Comparison of ENCODE assay signal across 13 mouse cellular contexts in genomic region chr11:117946195-117946979, GRCm38 (mm10). TPM values are rescaled to one million over a fixed set of nuclear protein-coding genes. Genes with fewer than 3 reads are reported as not detected.
DNase-seq lines count a peak whose midpoint lies in the region; ATAC-seq and TF ChIP-seq lines count a peak whose summit lies in the region.
"Had no signal": no experiment of that assay in that cellular context is flagged by ENCODE, and none has a peak within 500 bp of the region (broad histone marks: within the 10 kb centered on the region; RNA-seq: fewer than 3 reads in every experiment).

No protein-coding gene starts in this region.

- 0 out of 2 replicates have a peak, but pooled peaks have one; percentile 26 for ATAC-seq in kidney, embryonic 15.5 days (replicated peaks; ENCODE audit: low FRiP score)
- ATAC-seq in granulocyte monocyte progenitor cell, adult 5-6 weeks (replicated peaks; ENCODE audit: poor library complexity, severe bottlenecking): peak; percentile 84
- ATAC-seq in forebrain, embryonic 15.5 days (replicated peaks): no peak
- ATAC-seq in midbrain, embryonic 11.5 days (ENCODE audit: low FRiP score): no peak
- ATAC-seq: forebrain, embryonic 14.5 days; midbrain, embryonic 15.5 days had no signal

- no peaks in the 10 kb centered on the region for H3K79me2 ChIP-seq in C2C12 (ENCODE audit: control insufficient read depth, insufficient read depth)

- WGBS in kidney, embryonic 15.5 days: 42% methylated on average over 11 of the region's 11 CpGs
- 90% methylated on average over 11 of the region's 11 CpGs for WGBS in forebrain, embryonic 15.5 days
- 84% methylated on average over 11 of the region's 11 CpGs for WGBS in midbrain, embryonic 11.5 days

- H3K79me3 ChIP-seq in C2C12 (ENCODE audit: low read depth): no peaks in the 10 kb centered on the region

- H3K9ac ChIP-seq in kidney, embryonic 15.5 days: no peak overlapping the region
- H3K9ac ChIP-seq in forebrain, embryonic 15.5 days (replicated peaks): no peak overlapping the region
- H3K9ac ChIP-seq in midbrain, embryonic 11.5 days (ENCODE audit: low read length): no peak overlapping the region
- H3K9ac ChIP-seq: embryonic facial prominence, embryonic 12.5 days; limb, embryonic 13.5 days; midbrain, embryonic 15.5 days had no signal

- peaks cover 44% of the 10 kb centered on the region for H3K4me1 ChIP-seq in kidney, embryonic 15.5 days
- peaks cover 15% of the 10 kb centered on the region for H3K4me1 ChIP-seq in forebrain, embryonic 15.5 days
- peaks cover 13% of the 10 kb centered on the region for H3K4me1 ChIP-seq in midbrain, embryonic 11.5 days (ENCODE audit: control insufficient read depth, insufficient read depth, low read length)

- H3K36me3 ChIP-seq in kidney, embryonic 15.5 days: no peaks in the 10 kb centered on the region
- no peaks in the 10 kb centered on the region for H3K36me3 ChIP-seq in C2C12 (ENCODE audit: control insufficient read depth, insufficient read depth)
- no peaks in the 10 kb centered on the region for H3K36me3 ChIP-seq in forebrain, embryonic 15.5 days
- H3K36me3 ChIP-seq in midbrain, embryonic 11.5 days (ENCODE audit: control insufficient read depth, insufficient read depth, low read length): no peaks in the 10 kb centered on the region
- H3K36me3 ChIP-seq: embryonic facial prominence, embryonic 12.5 days; limb, embryonic 13.5 days; midbrain, embryonic 15.5 days had no signal

- DNase-seq in kidney, adult 9 months: no peak
- DNase-seq in monocyte, adult 2 months (ENCODE audit: low read depth in 1 of 2, low spot score in 2 of 2): peak; percentile 72 to 83
- no peak for DNase-seq in urinary bladder, postnatal 10 days (ENCODE audit: low spot score)
- no peak for DNase-seq in midbrain, embryonic 11.5 days (ENCODE audit: low spot score, missing footprints)

- no peak overlapping the region for H3K4me3 ChIP-seq in kidney, embryonic 15.5 days (replicated peaks)
- H3K4me3 ChIP-seq in C2C12 (ENCODE audit: insufficient read depth, poor library complexity, severe bottlenecking): no peak overlapping the region
- no peak overlapping the region for H3K4me3 ChIP-seq in forebrain, embryonic 15.5 days
- no peak overlapping the region for H3K4me3 ChIP-seq in midbrain, embryonic 11.5 days (ENCODE audit: low read depth, low read length)
- H3K4me3 ChIP-seq: embryonic facial prominence, embryonic 12.5 days; layer of hippocampus, adult 2 months; limb, embryonic 13.5 days; midbrain, embryonic 15.5 days had no signal

- no peaks in the 10 kb centered on the region for H3K9me3 ChIP-seq in kidney, embryonic 15.5 days (replicated peaks)
- H3K9me3 ChIP-seq in forebrain, embryonic 15.5 days: no peaks in the 10 kb centered on the region
- H3K9me3 ChIP-seq in midbrain, embryonic 11.5 days (ENCODE audit: control insufficient read depth, low read length): no peaks in the 10 kb centered on the region
- H3K9me3 ChIP-seq: embryonic facial prominence, embryonic 12.5 days; limb, embryonic 13.5 days; midbrain, embryonic 15.5 days had no signal

- peak overlapping the region; percentile 34 for H3K4me2 ChIP-seq in kidney, embryonic 15.5 days
- no peak overlapping the region for H3K4me2 ChIP-seq in forebrain, embryonic 15.5 days (replicated peaks)
- no peak overlapping the region for H3K4me2 ChIP-seq in midbrain, embryonic 11.5 days
- H3K4me2 ChIP-seq: embryonic facial prominence, embryonic 12.5 days; limb, embryonic 13.5 days; midbrain, embryonic 15.5 days had no signal

- peak overlapping the region; percentile 84 for H3K27ac ChIP-seq in kidney, embryonic 15.5 days
- H3K27ac ChIP-seq in forebrain, embryonic 15.5 days (replicated peaks): no peak overlapping the region
- no peak overlapping the region for H3K27ac ChIP-seq in midbrain, embryonic 11.5 days (ENCODE audit: low read depth, low read length)
- H3K27ac ChIP-seq: embryonic facial prominence, embryonic 12.5 days; layer of hippocampus, adult 2 months; limb, embryonic 13.5 days; midbrain, embryonic 15.5 days had no signal

- H3ac ChIP-seq in C2C12 (ENCODE audit: control insufficient read depth, insufficient read length, low read depth): no peak overlapping the region

- no peaks in the 10 kb centered on the region for H3K27me3 ChIP-seq in kidney, embryonic 15.5 days
- H3K27me3 ChIP-seq in C2C12 (ENCODE audit: control insufficient read depth, insufficient read depth, insufficient read length): no peaks in the 10 kb centered on the region
- H3K27me3 ChIP-seq in forebrain, embryonic 15.5 days: no peaks in the 10 kb centered on the region
- H3K27me3 ChIP-seq in midbrain, embryonic 11.5 days (ENCODE audit: control insufficient read depth, insufficient read depth, low read length): no peaks in the 10 kb centered on the region
- H3K27me3 ChIP-seq: midbrain, embryonic 15.5 days had no signal

- no peak for TF ChIP-seq CTCF in C2C12 (IDR thresholded peaks at IDR 0.05; ENCODE audit: control insufficient read depth, insufficient read depth, insufficient read length)

TF ChIP-seq in C2C12, 6 proteins besides CTCF, POLR2A, EP300 and RAD21:
- TF ChIP-seq FOSL1 (IDR thresholded peaks at IDR 0.05; ENCODE audit: insufficient read depth, low read length, poor library complexity, severe bottlenecking): no peak
- TF ChIP-seq CEBPB (IDR thresholded peaks at IDR 0.05; ENCODE audit: low read depth): peak; percentile 79
- no peak for TF ChIP-seq MYOD1 (IDR thresholded peaks at IDR 0.05; ENCODE audit: control insufficient read depth, insufficient read length, low read depth)

RNA-seq across cellular contexts. Expression of gene Socs3, which starts 23.5 kb away (rescaled TPM):
- polyA plus RNA-seq in kidney, embryonic 15.5 days (2015; fragmentation: Nextera tagmentation; extraction: Ambion mirVana): 14.1 and 15.2 TPM in 2 replicates
- 12.5 TPM for polyA plus RNA-seq in C2C12 (2012; fragmentation: generic; extraction: Trizol)
- 0.41 TPM in 1 of 2 replicates, not detected in the other for total RNA-seq in granulocyte monocyte progenitor cell, adult 5-6 weeks (2014; fragmentation: Nextera tagmentation)
- total RNA-seq in granulocyte monocyte progenitor cell, adult 5-6 weeks (2017): 2.0 and 2.2 TPM in 2 replicates
- 14.2 and 15.1 TPM in 2 replicates for polyA plus RNA-seq in forebrain, embryonic 15.5 days (2015; fragmentation: Nextera tagmentation; extraction: Ambion mirVana)
- polyA plus RNA-seq in midbrain, embryonic 11.5 days (2014; fragmentation: Nextera tagmentation; extraction: Ambion mirVana): 5.5 and 5.9 TPM in 2 replicates

RNA-seq across cellular contexts. Expression of gene Pgs1, which starts 39.7 kb away (rescaled TPM):
- polyA plus RNA-seq in kidney, embryonic 15.5 days (2015; fragmentation: Nextera tagmentation; extraction: Ambion mirVana): 34.1 and 38.9 TPM in 2 replicates
- polyA plus RNA-seq in C2C12 (2012; fragmentation: generic; extraction: Trizol): 65.8 TPM
- total RNA-seq in granulocyte monocyte progenitor cell, adult 5-6 weeks (2014; fragmentation: Nextera tagmentation): 43.1 and 44.5 TPM in 2 replicates
- total RNA-seq in granulocyte monocyte progenitor cell, adult 5-6 weeks (2017): 18.8 and 23.3 TPM in 2 replicates
- polyA plus RNA-seq in forebrain, embryonic 15.5 days (2015; fragmentation: Nextera tagmentation; extraction: Ambion mirVana): 52.9 and 54.3 TPM in 2 replicates
- 40.2 and 42.7 TPM in 2 replicates for polyA plus RNA-seq in midbrain, embryonic 11.5 days (2014; fragmentation: Nextera tagmentation; extraction: Ambion mirVana)

Comparison
In these comparisons a context has a peak if more than half of its experiments do, and no peak if none do; other contexts are left out.
1. ATAC-seq: peak in kidney, embryonic 15.5 days (single experiment) and granulocyte monocyte progenitor cell, adult 5-6 weeks (single experiment); none in forebrain, embryonic 15.5 days (single experiment) and midbrain, embryonic 11.5 days (single experiment).
2. DNase-seq: peak in monocyte, adult 2 months (2 of 2); none in kidney, adult 9 months (single experiment), urinary bladder, postnatal 10 days (single experiment) and midbrain, embryonic 11.5 days (single experiment).